Mouse (Mus musculus): ENCODE results near the gene Lrmda. TPM values are rescaled to one million over a fixed set of nuclear protein-coding genes. Genes with fewer than 3 reads are reported as not detected.

Gene Lrmda
- total RNA-seq, 2 experiments from 2014 or later = 1.7 to 3.8 TPM

GRCm38 (mm10) chr14:22509747-22510530, 490.4 kb downstream of the Lrmda start:
- no peak for DNase-seq

GRCm38 (mm10) chr14:22510531-22510785, 490.9 kb downstream of the Lrmda start:
- DNase-seq = no peak

- no peak for DNase-seq
Observed at GRCm38 (mm10) chr14:22514362-22515084, 495.0 kb downstream of the Lrmda start.

- no peak for DNase-seq
Observed at GRCm38 (mm10) chr14:22530706-22531105, 511.2 kb downstream of the Lrmda start.

- no peak for DNase-seq
Observed at GRCm38 (mm10) chr14:22533501-22533900, 514.0 kb downstream of the Lrmda start.

GRCm38 (mm10) chr14:22545887-22546675, 526.6 kb downstream of the Lrmda start:
- no peak for DNase-seq

- DNase-seq = no peak
Observed at GRCm38 (mm10) chr14:22546676-22546984, 527.1 kb downstream of the Lrmda start.

- no peak for DNase-seq
Observed at GRCm38 (mm10) chr14:22548286-22548685, 528.8 kb downstream of the Lrmda start.

- no peak for DNase-seq
Observed at GRCm38 (mm10) chr14:22549166-22549565, 529.7 kb downstream of the Lrmda start.

- DNase-seq = no peak
Observed at GRCm38 (mm10) chr14:22552358-22552757, 532.8 kb downstream of the Lrmda start.

GRCm38 (mm10) chr14:22552841-22553240, 533.3 kb downstream of the Lrmda start:
- no peak for DNase-seq

GRCm38 (mm10) chr14:22553717-22554116, 534.2 kb downstream of the Lrmda start:
- DNase-seq = no peak

- no peak for DNase-seq
Observed at GRCm38 (mm10) chr14:22572486-22572885, 553.0 kb downstream of the Lrmda start.

- no peak for DNase-seq
Observed at GRCm38 (mm10) chr14:22573585-22573984, 554.1 kb downstream of the Lrmda start.

- DNase-seq = no peak
Observed at GRCm38 (mm10) chr14:22574006-22574405, 554.5 kb downstream of the Lrmda start.

- no peak for DNase-seq
Observed at GRCm38 (mm10) chr14:22576441-22576840, 556.9 kb downstream of the Lrmda start.

GRCm38 (mm10) chr14:22577411-22578037, 558.0 kb downstream of the Lrmda start:
- DNase-seq = no peak

GRCm38 (mm10) chr14:22578224-22578623, 558.7 kb downstream of the Lrmda start:
- DNase-seq = peak; percentile 60

GRCm38 (mm10) chr14:22578986-22579385, 559.5 kb downstream of the Lrmda start:
- no peak for DNase-seq

- no peak for DNase-seq
Observed at GRCm38 (mm10) chr14:22582065-22582464, 562.6 kb downstream of the Lrmda start.

GRCm38 (mm10) chr14:22586281-22586680, 566.8 kb downstream of the Lrmda start:
- no peak for DNase-seq

GRCm38 (mm10) chr14:22586796-22587195, 567.3 kb downstream of the Lrmda start:
- no peak for DNase-seq
